Mouse (Mus musculus) heart, postnatal 0 days (tissue): ENCODE measurements at regions not wholly inside any gene's neighbourhood (a gene's known extent, or its start where the extent isn't known, plus 50 kb on each side); places are given as distances from the start of the nearest gene placed in this dataset.

Experiments
- CTCF ChIP-seq: IDR thresholded peaks from 2 replicates; pipeline ENCODE4 v1.5.1; 2016; ENCODE audit warnings: antibody characterized with exemption, control low read depth, low read depth
- EP300 ChIP-seq: IDR thresholded peaks from 2 replicates; pipeline ENCODE4 v1.6.1; 2016; ENCODE audit warnings: antibody characterized with exemption, low read depth

DNA sequence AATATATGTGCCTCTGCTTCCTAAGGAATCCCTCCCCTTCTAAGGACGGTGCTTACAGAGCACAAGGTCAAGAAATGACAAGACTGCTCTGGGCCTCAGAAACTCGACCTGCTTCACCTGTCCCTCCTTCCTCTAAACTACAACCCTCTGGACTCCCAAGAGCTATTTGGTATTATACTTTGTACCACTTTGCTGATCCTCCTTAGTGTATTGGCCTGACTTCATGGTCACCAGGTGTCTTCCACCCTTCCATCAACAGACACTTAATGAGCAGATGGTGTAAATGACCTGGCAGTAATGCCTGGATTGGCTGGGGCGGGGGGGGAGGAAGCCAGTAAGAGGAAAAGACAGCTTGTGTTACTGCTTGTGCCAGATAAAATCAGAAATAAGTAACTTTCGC lies 199.1 kb upstream of the Tfap2d start:
- TF ChIP-seq CTCF (no peak), EP300 (no peak)
